Mouse (Mus musculus) forebrain, embryonic 10.5 days (tissue): ENCODE measurements around the gene Ube2e2. TPM values are rescaled to one million over a fixed set of nuclear protein-coding genes. Genes with fewer than 3 reads are reported as not detected.
"Not testable (repeated sequence)": the region's sequence is repeated elsewhere in the genome, so short reads cannot be mapped to it uniquely, and the experiment has no call there.

Source experiments
- DNase-seq: peaks from one replicate; pipeline ENCODE4 v3.0.0-alpha.2; 2017; ENCODE audit warnings: low spot score; ENCODE audit errors: extremely low spot score
- H3K27ac ChIP-seq: fragments of 300-500 bp; sonication (generic); 2 replicates; pipeline ENCODE4 v1.5.1; 2016; ENCODE audit warnings: mild to moderate bottlenecking
- H3K27me3 ChIP-seq: fragments of 300-500 bp; sonication (generic); 2 replicates; pipeline ENCODE4 v1.6.1; 2016; ENCODE audit warnings: mild to moderate bottlenecking; ENCODE audit not compliant: poor library complexity, severe bottlenecking
- H3K36me3 ChIP-seq: fragments of 300-500 bp; sonication (generic); replicated peaks from 2 replicates; pipeline ENCODE4 v1.6.1; 2016; ENCODE audit warnings: mild to moderate bottlenecking, moderate library complexity
- H3K4me1 ChIP-seq: fragments of 300-500 bp; sonication (generic); 2 replicates; pipeline ENCODE4 v1.6.1; 2016
- H3K4me3 ChIP-seq: fragments of 300-500 bp; sonication (generic); 2 replicates; pipeline ENCODE4 v1.5.1; 2016; ENCODE audit warnings: mild to moderate bottlenecking, moderate library complexity
- H3K9me3 ChIP-seq: fragments of 300-500 bp; sonication (generic); 2 replicates; pipeline ENCODE4 v1.6.1; 2016; ENCODE audit warnings: mild to moderate bottlenecking, moderate library complexity
- WGBS: fragments of 180-500 bp; shearing (Covaris S2); methylation state at CpG from one replicate; pipeline ENCODE4 v1.1.7; 2016; 5-methylcytosine and 5-hydroxymethylcytosine counted together
- polyA plus RNA-seq: library from polyadenylated mRNA; unstranded; fragments of >200 nt; fragmentation: Nextera tagmentation; extraction: Ambion mirVana; gene quantifications from 2 replicates; pipeline ENCODE4 v1.2.1, GENCODE M21; 2016

The Ube2e2 gene
- polyA plus RNA-seq, 1 experiment from 2014 or later: 42.6 TPM

- Histone ChIP-seq H3K27ac (no peak overlapping the region), H3K4me3 (no peak overlapping the region), H3K36me3 (no peaks in the 10 kb centered on the region), H3K4me1 (no peaks in the 10 kb centered on the region), H3K9me3 (peaks cover 3% of the 10 kb centered on the region), H3K27me3 (no peaks in the 10 kb centered on the region)
- WGBS: 86% methylated on average over 1 of the region's 1 CpGs
- DNase-seq: no peak
Measured at GRCm38 (mm10) chr14:18715529-18715928, 178.5 kb downstream of the Ube2e2 start.

- Histone ChIP-seq H3K36me3 (no peaks in the 10 kb centered on the region), H3K9me3 (no peaks in the 10 kb centered on the region), H3K4me1 (no peaks in the 10 kb centered on the region), H3K27ac (no peak overlapping the region), H3K4me3 (no peak overlapping the region), H3K27me3 (no peaks in the 10 kb centered on the region)
- DNase-seq: no peak
- WGBS: 68% methylated on average over 4 of the region's 4 CpGs
Measured at GRCm38 (mm10) chr14:18697662-18698225, 196.3 kb downstream of the Ube2e2 start.

GRCm38 (mm10) chr14:18696418-18696817 lies 197.6 kb downstream of the Ube2e2 start:
- H3K36me3 ChIP-seq, DNase-seq, H3K4me3 ChIP-seq, H3K9me3 ChIP-seq, H3K27ac ChIP-seq, H3K27me3 ChIP-seq, H3K4me1 ChIP-seq: not testable (repeated sequence)

- Histone ChIP-seq H3K27ac (no peak overlapping the region), H3K4me1 (no peaks in the 10 kb centered on the region), H3K4me3 (no peak overlapping the region), H3K36me3 (no peaks in the 10 kb centered on the region), H3K9me3 (no peaks in the 10 kb centered on the region), H3K27me3 (no peaks in the 10 kb centered on the region)
- DNase-seq: no peak
- 81% methylated on average over 3 of the region's 3 CpGs for WGBS
Measured at GRCm38 (mm10) chr14:18678121-18678836, 215.8 kb downstream of the Ube2e2 start.

- no peak overlapping the region for H3K27ac ChIP-seq
Measured at GRCm38 (mm10) chr14:18670712-18671111, 223.4 kb downstream of the Ube2e2 start.

GRCm38 (mm10) chr14:18669301-18669935 lies 224.6 kb downstream of the Ube2e2 start:
- 0 out of 2 replicates have a peak, but pooled peaks cover 5% of the 10 kb centered on the region for H3K4me1 ChIP-seq
- WGBS: 81% methylated on average over 2 of the region's 2 CpGs
- DNase-seq: no peak

More at GRCm38 (mm10) chr14:18670712-18671111, 223.4 kb downstream of the Ube2e2 start:
- 0 out of 2 replicates have a peak, but pooled peaks cover 5% of the 10 kb centered on the region for H3K4me1 ChIP-seq
- no peak overlapping the region for H3K4me3 ChIP-seq
- no peak for DNase-seq
- H3K36me3 ChIP-seq: no peaks in the 10 kb centered on the region
- H3K27me3 ChIP-seq: no peaks in the 10 kb centered on the region
- H3K9me3 ChIP-seq: no peaks in the 10 kb centered on the region
- 95% methylated on average over 8 of the region's 8 CpGs for WGBS

GRCm38 (mm10) chr14:18668309-18668708 lies 225.8 kb downstream of the Ube2e2 start:
- 95% methylated on average over 4 of the region's 4 CpGs for WGBS
- H3K27me3 ChIP-seq, H3K4me1 ChIP-seq, H3K9me3 ChIP-seq, H3K27ac ChIP-seq, DNase-seq, H3K4me3 ChIP-seq, H3K36me3 ChIP-seq: not testable (repeated sequence)

More at GRCm38 (mm10) chr14:18669301-18669935, 224.6 kb downstream of the Ube2e2 start:
- Histone ChIP-seq H3K4me3 (no peak overlapping the region), H3K9me3 (no peaks in the 10 kb centered on the region), H3K27ac (no peak overlapping the region), H3K36me3 (no peaks in the 10 kb centered on the region), H3K27me3 (no peaks in the 10 kb centered on the region)

- H3K4me3 ChIP-seq: no peak overlapping the region
- no peaks in the 10 kb centered on the region for H3K36me3 ChIP-seq
- no peak for DNase-seq
- 0 out of 2 replicates have a peak, but pooled peaks cover 5% of the 10 kb centered on the region for H3K4me1 ChIP-seq
- 98% methylated on average over 2 of the region's 2 CpGs for WGBS
- H3K9me3 ChIP-seq: no peaks in the 10 kb centered on the region
- no peaks in the 10 kb centered on the region for H3K27me3 ChIP-seq
- no peak overlapping the region for H3K27ac ChIP-seq
Measured at GRCm38 (mm10) chr14:18667755-18668154, 226.3 kb downstream of the Ube2e2 start.

GRCm38 (mm10) chr14:18666251-18666650 lies 227.8 kb downstream of the Ube2e2 start:
- H3K27ac ChIP-seq: no peak overlapping the region
- DNase-seq: no peak
- peaks cover 10% of the 10 kb centered on the region for H3K9me3 ChIP-seq
- H3K4me1 ChIP-seq: 0 out of 2 replicates have a peak, but pooled peaks cover 5% of the 10 kb centered on the region
- H3K27me3 ChIP-seq: no peaks in the 10 kb centered on the region
- H3K4me3 ChIP-seq: no peak overlapping the region
- 55% methylated on average over 1 of the region's 1 CpGs for WGBS
- no peaks in the 10 kb centered on the region for H3K36me3 ChIP-seq

GRCm38 (mm10) chr14:18665267-18666024 lies 228.6 kb downstream of the Ube2e2 start:
- Histone ChIP-seq H3K27ac (no peak overlapping the region), H3K4me1 (0 out of 2 replicates have a peak, but pooled peaks cover 5% of the 10 kb centered on the region), H3K9me3 (peaks cover 11% of the 10 kb centered on the region), H3K36me3 (no peaks in the 10 kb centered on the region), H3K27me3 (no peaks in the 10 kb centered on the region), H3K4me3 (no peak overlapping the region)
- no peak for DNase-seq
- WGBS: 78% methylated on average over 1 of the region's 1 CpGs

GRCm38 (mm10) chr14:18663666-18664065 lies 230.4 kb downstream of the Ube2e2 start:
- Histone ChIP-seq H3K27ac (no peak overlapping the region), H3K36me3 (no peaks in the 10 kb centered on the region), H3K27me3 (no peaks in the 10 kb centered on the region), H3K9me3 (peaks cover 13% of the 10 kb centered on the region), H3K4me3 (no peak overlapping the region), H3K4me1 (no peaks in the 10 kb centered on the region)
- no peak for DNase-seq
- WGBS: 89% methylated on average over 2 of the region's 2 CpGs

GRCm38 (mm10) chr14:18657777-18658753 lies 236.0 kb downstream of the Ube2e2 start:
- H3K9me3 ChIP-seq: peaks cover 13% of the 10 kb centered on the region
- H3K4me3 ChIP-seq: no peak overlapping the region
- WGBS: 74% methylated on average over 4 of the region's 4 CpGs
- H3K36me3 ChIP-seq: no peaks in the 10 kb centered on the region
- H3K27me3 ChIP-seq: no peaks in the 10 kb centered on the region
- H3K4me1 ChIP-seq: no peaks in the 10 kb centered on the region
- no peak overlapping the region for H3K27ac ChIP-seq
- DNase-seq: no peak
